Mouse (Mus musculus) MEL (cell line): ENCODE measurements at regions not wholly inside any gene's neighbourhood (a gene's known extent, or its start where the extent isn't known, plus 50 kb on each side); places are given as distances from the start of the nearest gene placed in this dataset.

ENCODE experiments used
- DNase-seq: peaks from one replicate; pipeline ENCODE4 v3.0.0; 2011; ENCODE audit warnings: low read depth, low spot score
- H3K27ac ChIP-seq: 2 replicates; pipeline ENCODE4 v1.5.1; 2012; ENCODE audit warnings: low read depth, mild to moderate bottlenecking, control low read depth, low read length, moderate library complexity; ENCODE audit not compliant: control insufficient read depth
- H3K27me3 ChIP-seq, 2 experiments: fragments of 150-350 bp in 1 of 2; sonication (generic) in 1 of 2; 2 replicates each; pipeline ENCODE4 v1.6.1; 2012; ENCODE audit warnings: low read length in 2 of 2, mild to moderate bottlenecking in 2 of 2, improper control_type of control experiment in 1 of 2, moderate library complexity in 1 of 2; ENCODE audit not compliant: insufficient read depth in 2 of 2, control insufficient read depth in 1 of 2
- H3K36me3 ChIP-seq, 2 experiments: 2 replicates each; pipeline ENCODE4 v1.6.1; 2012 to 2014; ENCODE audit warnings: low read length in 2 of 2, improper control_type of control experiment in 1 of 2, inconsistent platforms in 1 of 2, mild to moderate bottlenecking in 1 of 2; ENCODE audit not compliant: insufficient read depth in 2 of 2, control insufficient read depth in 1 of 2
- H3K4me1 ChIP-seq, 2 experiments: fragments of 150-350 bp in 1 of 2; sonication (generic) in 1 of 2; 2 replicates each; pipeline ENCODE4 v1.6.1; 2012; ENCODE audit warnings: low read length in 2 of 2, improper control_type of control experiment in 1 of 2, mild to moderate bottlenecking in 1 of 2; ENCODE audit not compliant: insufficient read depth in 2 of 2, control insufficient read depth in 1 of 2
- H3K4me3 ChIP-seq, 2 experiments: fragments of 150-350 bp in 1 of 2; sonication (generic) in 1 of 2; 2 replicates each; pipeline ENCODE4 v1.5.1; 2012; ENCODE audit warnings: low read depth in 2 of 2, low read length in 2 of 2, mild to moderate bottlenecking in 2 of 2, moderate library complexity in 2 of 2, control low read depth in 1 of 2, improper control_type of control experiment in 1 of 2; ENCODE audit not compliant: control insufficient read depth in 1 of 2, insufficient read depth in 1 of 2
- H3K79me2 ChIP-seq: 2 replicates; pipeline ENCODE4 v1.6.1; 2012; ENCODE audit warnings: mild to moderate bottlenecking, low read length, moderate library complexity; ENCODE audit not compliant: control insufficient read depth, poor library complexity, insufficient read depth
- H3K9ac ChIP-seq: 2 replicates; pipeline ENCODE4 v1.6.1; 2012; ENCODE audit warnings: low read depth, mild to moderate bottlenecking, control low read depth, low read length, moderate library complexity; ENCODE audit not compliant: control insufficient read depth, poor library complexity, severe bottlenecking
- H3K9me3 ChIP-seq: fragments of 150-350 bp; sonication (generic); replicated peaks from 2 replicates; pipeline ENCODE4 v1.6.1; 2012; ENCODE audit warnings: mild to moderate bottlenecking, low read length, improper control_type of control experiment, moderate library complexity; ENCODE audit not compliant: insufficient read depth
- BHLHE40 ChIP-seq: IDR thresholded peaks from 2 replicates; pipeline ENCODE4 v1.6.1; 2012; ENCODE audit warnings: low read depth, mild to moderate bottlenecking, inconsistent platforms, low read length, improper control_type of control experiment, borderline replicate concordance
- CHD1 ChIP-seq: IDR thresholded peaks from 2 replicates; pipeline ENCODE4 v1.6.1; 2012; ENCODE audit warnings: low read depth, mild to moderate bottlenecking, inconsistent platforms, low read length, improper control_type of control experiment
- CHD2 ChIP-seq: IDR thresholded peaks from 2 replicates; pipeline ENCODE4 v1.6.1; 2011; ENCODE audit warnings: low read length, improper control_type of control experiment
- CTCF ChIP-seq, 3 experiments: IDR thresholded peaks in 2 of 3; conservative IDR thresholded peaks in 1 of 3; 2 replicates each; pipeline ENCODE4 v1.5.1; 2011 to 2012; ENCODE audit warnings: low read length in 3 of 3, low read depth in 2 of 3, mild to moderate bottlenecking in 2 of 3, improper control_type of control experiment in 1 of 3, inconsistent platforms in 1 of 3, mixed read lengths in 1 of 3, moderate library complexity in 1 of 3; ENCODE audit not compliant: control insufficient read depth in 1 of 3, insufficient read depth in 1 of 3, poor library complexity in 1 of 3, severe bottlenecking in 1 of 3
- E2F4 ChIP-seq: IDR thresholded peaks from 2 replicates; pipeline ENCODE4 v1.6.1; 2011; ENCODE audit warnings: low read depth, low read length, improper control_type of control experiment, borderline replicate concordance
- HCFC1 ChIP-seq: IDR thresholded peaks from 2 replicates; pipeline ENCODE4 v1.6.1; 2012; ENCODE audit warnings: low read depth, mild to moderate bottlenecking, inconsistent platforms, low read length, improper control_type of control experiment, moderate library complexity
- KAT2A ChIP-seq: conservative IDR thresholded peaks from 2 replicates; pipeline ENCODE4 v1.6.1; 2012; ENCODE audit warnings: low read depth, low read length, improper control_type of control experiment, inconsistent platforms
- MAFK ChIP-seq: IDR thresholded peaks from 2 replicates; pipeline ENCODE4 v1.6.1; 2011; ENCODE audit warnings: low read depth, mild to moderate bottlenecking, low read length, improper control_type of control experiment, borderline replicate concordance
- MEF2A ChIP-seq: IDR thresholded peaks from 2 replicates; pipeline ENCODE4 v1.6.1; 2014; ENCODE audit warnings: low read depth, mild to moderate bottlenecking, inconsistent platforms, low read length, improper control_type of control experiment; ENCODE audit not compliant: poor library complexity, insufficient replicate concordance, severe bottlenecking; ENCODE audit errors: extremely low read depth
- MYB ChIP-seq: IDR thresholded peaks from 2 replicates; pipeline ENCODE4 v1.6.1; 2011; ENCODE audit warnings: mild to moderate bottlenecking, low read depth, low read length, improper control_type of control experiment
- NELFE ChIP-seq: IDR thresholded peaks from 2 replicates; pipeline ENCODE4 v1.6.1; 2011; ENCODE audit warnings: low read depth, low read length, improper control_type of control experiment
- POLR2A ChIP-seq, 2 experiments: IDR thresholded peaks; 2 replicates each; pipeline ENCODE4 v1.6.1; 2011 to 2012; ENCODE audit warnings: low read length in 2 of 2, mild to moderate bottlenecking in 2 of 2, control low read depth in 1 of 2, improper control_type of control experiment in 1 of 2, low read depth in 1 of 2, moderate library complexity in 1 of 2; ENCODE audit not compliant: control insufficient read depth in 1 of 2, insufficient read depth in 1 of 2, poor library complexity in 1 of 2
- POLR2AphosphoS2 ChIP-seq: IDR thresholded peaks from 2 replicates; pipeline ENCODE4 v1.6.1; 2011; ENCODE audit warnings: low read length, improper control_type of control experiment
- POLR2AphosphoS5 ChIP-seq: IDR thresholded peaks from 2 replicates; pipeline ENCODE4 v1.6.1; 2012; ENCODE audit warnings: low read depth, borderline replicate concordance, mild to moderate bottlenecking, inconsistent platforms, low read length, moderate library complexity, mixed read lengths
- RAD21 ChIP-seq: IDR thresholded peaks from 2 replicates; pipeline ENCODE4 v1.6.1; 2011; ENCODE audit warnings: mild to moderate bottlenecking, low read depth, low read length, improper control_type of control experiment
- SIN3A ChIP-seq: IDR thresholded peaks from 2 replicates; pipeline ENCODE4 v1.6.1; 2012; ENCODE audit warnings: low read length, improper control_type of control experiment, inconsistent platforms
- TAL1 ChIP-seq: IDR thresholded peaks from 2 replicates; pipeline ENCODE4 v1.6.1; 2012; ENCODE audit warnings: mild to moderate bottlenecking, inconsistent platforms, low read length, moderate library complexity, mixed read lengths
- UBTF ChIP-seq: IDR thresholded peaks from 2 replicates; pipeline ENCODE4 v1.6.1; 2012; ENCODE audit warnings: low read depth, mild to moderate bottlenecking, inconsistent platforms, low read length, improper control_type of control experiment, moderate library complexity, borderline replicate concordance; ENCODE audit not compliant: insufficient read depth
- USF1 ChIP-seq: IDR thresholded peaks from 2 replicates; pipeline ENCODE4 v1.6.1; 2014; ENCODE audit warnings: low read depth, mild to moderate bottlenecking, inconsistent platforms, low read length, improper control_type of control experiment, moderate library complexity
- ZC3H11A ChIP-seq: IDR thresholded peaks from 2 replicates; pipeline ENCODE4 v1.6.1; 2012; ENCODE audit warnings: low read depth, mild to moderate bottlenecking, inconsistent platforms, low read length, improper control_type of control experiment
- ZMIZ1 ChIP-seq: IDR thresholded peaks from 2 replicates; pipeline ENCODE4 v1.6.1; 2012; ENCODE audit warnings: low read depth, mild to moderate bottlenecking, inconsistent platforms, low read length, improper control_type of control experiment, moderate library complexity
- ZNF384 ChIP-seq: IDR thresholded peaks from 2 replicates; pipeline ENCODE4 v1.6.1; 2012; ENCODE audit warnings: low read depth, mild to moderate bottlenecking, inconsistent platforms, low read length, improper control_type of control experiment

GRCm38 (mm10) chr4:131239132-131239531 lies 294.9 kb downstream of the Matn1 start:
- H3K9me3 ChIP-seq = no peaks in the 10 kb centered on the region
- no peaks in the 10 kb centered on the region for H3K27me3 ChIP-seq
- no peaks in the 10 kb centered on the region for H3K79me2 ChIP-seq
- no peak overlapping the region for H3K27ac ChIP-seq
- no peak overlapping the region for H3K9ac ChIP-seq
- DNase-seq = no peak
- no peaks in the 10 kb centered on the region for H3K36me3 ChIP-seq
- TF ChIP-seq MYB (no peak), KAT2A (no peak), POLR2A (IDR thresholded peaks at IDR 0.05; ENCODE audit: control insufficient read depth in 1 of 2, insufficient read depth in 1 of 2, low read depth in 1 of 2, low read length in 2 of 2, poor library complexity in 1 of 2) (no peak), ZNF384 (no peak), MAFK (no peak), UBTF (no peak), TAL1 (no peak), MEF2A (no peak), POLR2AphosphoS5 (no peak), HCFC1 (no peak), SIN3A (no peak), E2F4 (no peak), RAD21 (no peak)
- H3K4me3 ChIP-seq = no peak overlapping the region
- H3K4me1 ChIP-seq = no peaks in the 10 kb centered on the region

DNA sequence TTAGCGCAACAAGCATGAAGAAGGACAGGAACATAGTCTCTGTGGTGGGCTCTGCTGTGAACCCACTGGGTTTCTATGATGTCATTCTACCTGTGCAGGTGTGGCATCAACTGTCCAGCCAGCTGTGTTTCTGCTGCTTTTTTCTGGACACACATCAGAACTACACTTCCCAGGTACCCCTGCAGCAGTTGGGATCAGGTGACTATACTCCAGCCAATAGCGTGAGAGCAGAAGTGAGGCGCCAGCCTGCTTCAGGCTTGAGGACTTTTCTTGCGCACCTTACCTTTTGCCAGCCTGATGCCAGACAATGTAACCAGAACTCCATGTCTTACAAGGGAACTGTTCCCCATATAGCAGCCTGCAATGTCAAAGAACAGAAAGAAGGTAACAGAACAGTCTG lies 296.3 kb downstream of the Matn1 start:
- Histone ChIP-seq H3K9ac (no peak overlapping the region), H3K9me3 (no peaks in the 10 kb centered on the region), H3K27me3 (no peaks in the 10 kb centered on the region), H3K4me1 (no peaks in the 10 kb centered on the region), H3K79me2 (no peaks in the 10 kb centered on the region), H3K4me3 (no peak overlapping the region), H3K36me3 (no peaks in the 10 kb centered on the region), H3K27ac (no peak overlapping the region)
- TF ChIP-seq CTCF (IDR thresholded peaks at IDR 0.05 in 2 of 3, conservative IDR thresholded peaks at IDR 0.05 in 1 of 3; ENCODE audit: control insufficient read depth in 1 of 3, insufficient read depth in 1 of 3, low read depth in 2 of 3, low read length in 3 of 3, poor library complexity in 1 of 3, severe bottlenecking in 1 of 3) (no peak), BHLHE40 (no peak), E2F4 (no peak), RAD21 (no peak), USF1 (no peak), ZC3H11A (no peak), POLR2AphosphoS2 (no peak), KAT2A (no peak), NELFE (no peak), ZMIZ1 (no peak), UBTF (no peak), CHD2 (no peak), CHD1 (no peak), MEF2A (no peak)
- no peak for DNase-seq
